Mouse (Mus musculus) heart, adult 9 months (tissue): Measurements from ENCODE around the gene H2-Oa.

Source experiments
- DNase-seq, 2 experiments: peaks; one replicate each; pipeline ENCODE4 v3.0.0; 2022; ENCODE audit warnings: low spot score in 2 of 2

The H2-Oa gene

DNA sequence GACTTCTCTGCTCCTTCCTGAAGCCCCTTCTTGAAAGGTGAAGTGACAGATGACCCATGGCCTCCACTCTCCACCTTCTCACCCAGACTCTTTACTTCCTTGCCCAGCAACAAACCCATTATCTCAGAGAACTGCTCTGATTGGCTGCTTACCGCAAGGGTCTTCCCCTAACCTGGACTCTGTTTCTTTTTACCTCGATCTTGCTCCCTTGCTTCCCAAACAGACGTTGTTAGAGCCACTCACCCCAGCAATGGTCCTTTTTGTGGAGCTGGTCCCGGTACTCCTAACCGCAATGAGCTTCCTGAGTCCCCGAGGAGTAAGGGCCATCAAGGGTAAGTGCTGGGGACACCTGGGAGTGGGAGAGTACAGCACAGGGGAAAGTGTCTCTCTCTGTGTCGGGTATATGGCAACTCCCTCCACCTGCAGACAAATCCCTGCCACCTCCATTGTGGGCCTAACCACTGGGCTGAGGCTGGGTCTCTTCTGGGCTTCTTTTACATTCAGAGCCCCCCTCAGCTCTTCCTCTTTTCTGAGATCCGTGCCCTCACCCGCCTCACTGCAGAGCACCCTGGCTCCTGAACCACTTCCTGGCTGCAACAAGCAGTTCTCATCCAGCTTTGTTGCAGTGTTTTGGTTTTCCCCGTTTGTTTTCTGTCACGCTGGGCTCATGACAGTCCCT lies at the start of gene H2-Oa:
Gene H2-Oa, plus strand, starts transcription at position 144 of the 679 bp plus-strand sequence.
- DNase-seq: no peak

DNA sequence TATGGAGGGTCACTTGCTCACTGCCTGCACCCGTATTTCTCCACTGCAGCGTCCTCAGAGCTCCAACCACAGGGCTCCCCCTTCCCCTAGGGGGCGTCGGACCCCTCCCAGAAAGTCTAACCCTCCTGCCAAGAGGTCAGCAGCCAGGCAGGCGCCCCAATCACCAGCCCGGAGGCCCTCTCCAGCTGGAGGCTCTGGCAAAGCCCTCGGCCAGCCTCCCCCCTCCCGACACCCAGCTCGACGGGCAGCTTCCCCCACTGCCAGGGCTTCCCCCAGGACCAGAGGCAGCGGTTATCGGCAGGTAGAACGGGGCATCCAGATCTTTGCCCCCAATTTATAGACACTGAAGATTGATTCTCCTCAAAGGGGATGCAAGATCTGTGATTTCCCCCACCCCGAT lies 46.2 kb upstream of the H2-Oa start:
- no peak for DNase-seq

DNA sequence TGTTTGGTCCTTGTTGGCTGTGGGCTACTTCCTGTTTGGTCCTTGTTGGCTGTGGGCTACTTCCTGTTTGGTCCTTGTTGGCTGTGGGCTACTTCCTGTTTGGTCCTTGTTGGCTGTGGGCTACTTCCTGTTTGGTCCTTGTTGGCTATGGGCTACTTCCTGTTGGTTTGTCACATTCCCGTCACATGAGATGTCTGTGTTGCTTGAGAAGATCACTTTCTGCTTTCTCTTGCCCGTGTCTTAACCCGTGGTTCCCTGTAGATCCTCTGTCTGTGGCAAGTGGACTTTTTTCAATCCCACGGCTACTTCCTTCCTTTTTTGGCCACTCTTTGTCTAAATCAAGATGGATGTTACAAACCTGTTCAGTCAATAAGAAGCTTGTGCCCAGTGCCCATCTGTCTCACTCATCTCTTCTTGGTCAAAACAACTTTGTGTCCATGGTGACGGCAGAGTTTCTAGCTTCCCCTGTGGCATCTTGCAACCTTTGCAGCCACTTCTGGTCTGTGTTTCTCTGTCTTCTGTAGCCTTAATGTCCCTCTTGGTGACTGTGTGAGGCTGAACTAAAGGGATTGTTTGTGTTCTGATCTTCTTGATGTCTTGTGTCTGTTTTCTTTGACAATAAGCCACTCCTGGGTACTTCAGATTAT lies 44.6 kb upstream of the H2-Oa start:
- no peak for DNase-seq

DNA sequence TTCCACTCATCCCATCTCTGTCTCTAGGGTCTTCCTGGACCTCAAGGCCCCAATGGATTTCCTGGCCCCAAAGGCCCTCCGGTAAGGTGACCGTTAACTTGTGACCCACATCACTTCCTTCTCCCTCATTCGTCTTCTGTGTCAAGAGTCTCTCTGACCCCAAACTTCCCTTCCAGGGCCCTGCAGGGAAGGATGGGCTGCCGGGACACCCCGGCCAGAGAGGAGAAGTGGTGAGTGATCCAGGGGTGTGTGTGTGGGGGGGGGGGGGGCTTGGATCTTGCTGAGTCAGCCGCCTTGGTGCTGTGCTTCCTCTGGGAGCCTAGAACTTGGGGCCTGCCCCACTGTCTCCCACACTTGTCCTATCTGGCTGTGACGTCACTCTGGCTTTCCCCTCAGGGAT lies 34.9 kb upstream of the H2-Oa start:
- no peak for DNase-seq

DNA sequence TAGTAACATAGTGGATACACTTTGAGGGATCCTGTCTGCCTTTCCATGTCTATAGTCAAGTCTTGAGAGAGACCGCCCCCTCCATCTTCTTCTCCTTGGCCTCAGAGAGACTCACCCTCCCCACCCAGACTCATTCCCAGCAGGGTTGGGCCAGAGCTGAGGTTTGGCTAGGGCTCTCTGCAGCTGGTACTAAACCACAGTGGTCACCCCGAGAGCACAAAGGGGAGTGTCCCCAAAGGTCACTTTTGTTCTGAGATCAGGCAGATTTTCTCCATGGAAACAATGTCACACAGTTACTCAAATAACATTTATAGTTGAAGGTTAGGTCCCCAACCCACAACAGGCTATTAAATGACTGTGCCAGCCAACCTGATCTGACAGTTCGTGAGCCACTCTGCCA lies 23.3 kb upstream of the H2-Oa start:
- DNase-seq: no peak

DNA sequence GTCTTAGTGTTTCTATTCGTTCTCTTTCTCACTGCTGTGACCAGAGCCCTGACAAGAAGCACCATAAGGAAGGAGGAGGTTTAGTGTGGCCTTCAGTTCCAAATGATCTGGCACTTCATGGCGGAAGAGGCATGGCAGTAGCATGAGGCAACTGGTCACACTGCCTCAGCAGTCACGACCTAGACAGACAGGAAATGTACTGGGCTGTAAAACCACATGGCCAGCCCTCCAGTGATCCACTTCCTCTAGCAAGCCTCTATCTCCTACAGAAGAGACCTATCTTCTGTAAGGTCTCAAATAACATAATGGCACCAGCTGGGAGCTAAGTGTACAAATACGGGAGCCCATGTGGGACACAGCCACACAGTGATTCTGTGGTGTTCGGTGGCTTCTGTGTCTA lies 20.0 kb upstream of the H2-Oa start:
- no peak for DNase-seq

DNA sequence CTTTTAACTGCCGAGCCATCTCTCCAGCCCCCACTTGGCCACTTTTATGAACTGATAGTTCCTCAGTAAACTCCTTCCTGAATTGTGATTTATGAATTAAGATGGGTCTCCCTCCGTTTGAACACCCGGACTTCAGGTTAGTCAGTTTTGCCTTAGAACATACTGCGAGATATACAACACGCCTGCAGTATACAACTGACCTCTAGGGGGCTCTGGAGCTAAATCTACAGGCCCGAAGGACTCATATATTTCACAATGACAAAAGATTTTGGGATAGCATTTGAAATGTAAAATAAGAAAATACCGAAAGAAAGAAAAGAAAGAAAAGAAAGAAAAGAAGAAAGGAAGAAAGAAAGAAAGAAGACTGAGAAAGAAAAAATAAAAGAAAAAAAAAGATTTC lies 16.9 kb upstream of the H2-Oa start:
- DNase-seq: peak in 1 of 2 experiments; percentile 54

DNA sequence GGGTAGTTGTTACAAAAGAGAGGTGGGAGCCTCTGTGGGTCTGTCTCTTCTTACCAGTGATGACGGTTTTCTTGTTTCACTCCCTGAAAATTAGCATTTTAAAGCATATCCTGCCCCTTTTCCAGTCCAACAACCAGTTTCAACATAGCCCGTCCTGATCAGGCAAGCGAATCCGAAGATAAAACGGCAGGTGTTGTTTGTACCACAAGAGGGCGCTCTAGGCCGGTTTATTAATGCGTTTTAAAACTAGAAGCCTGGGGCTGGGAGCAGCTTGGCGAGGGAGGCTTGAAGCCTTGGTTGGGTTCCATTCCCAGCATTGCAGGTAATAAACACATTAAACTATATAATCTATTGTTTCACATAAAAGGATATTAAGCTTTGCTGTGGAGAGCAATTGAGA lies 14.6 kb upstream of the H2-Oa start:
- DNase-seq: peak; percentile 31 to 59

DNA sequence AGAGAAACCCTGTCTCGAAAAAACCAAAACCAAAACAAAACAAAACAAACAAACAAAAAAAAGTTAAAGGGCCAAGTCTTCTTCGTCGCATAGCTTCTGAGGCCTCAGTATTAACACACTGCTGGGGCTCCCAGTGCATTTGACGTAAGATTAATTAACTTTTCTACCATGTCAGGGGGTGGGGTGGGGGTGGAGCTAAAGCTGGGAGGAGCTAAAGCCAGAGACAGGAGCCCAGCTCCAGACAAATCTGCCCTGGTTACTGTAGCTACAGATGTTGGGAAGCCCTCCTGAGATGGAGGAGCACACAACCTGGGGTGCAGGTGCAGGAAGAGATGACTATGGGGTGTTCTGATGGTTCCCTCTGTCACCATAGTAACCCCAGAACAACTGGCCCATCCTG lies 14.0 kb upstream of the H2-Oa start:
- DNase-seq: no peak

DNA sequence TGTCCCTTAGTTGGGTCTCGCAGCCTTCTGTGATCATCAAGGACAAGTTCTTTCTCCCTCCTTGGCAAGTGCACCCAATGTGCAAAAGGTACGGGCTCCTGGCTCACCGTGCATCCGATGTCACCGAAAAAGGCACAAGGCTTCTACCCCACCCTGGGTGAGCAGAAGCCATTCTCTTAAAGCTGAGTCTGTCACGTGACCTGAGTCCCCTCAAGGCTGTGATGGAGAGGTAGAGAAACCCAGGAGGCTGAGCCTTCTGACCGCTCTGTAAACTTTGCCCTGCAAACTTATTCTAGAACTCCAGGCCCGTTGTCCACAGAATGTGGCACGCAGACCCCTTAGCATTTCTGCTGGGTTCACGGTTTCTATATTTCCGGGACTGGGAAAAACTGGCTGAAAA lies 13.1 kb upstream of the H2-Oa start:
- DNase-seq: no peak

DNA sequence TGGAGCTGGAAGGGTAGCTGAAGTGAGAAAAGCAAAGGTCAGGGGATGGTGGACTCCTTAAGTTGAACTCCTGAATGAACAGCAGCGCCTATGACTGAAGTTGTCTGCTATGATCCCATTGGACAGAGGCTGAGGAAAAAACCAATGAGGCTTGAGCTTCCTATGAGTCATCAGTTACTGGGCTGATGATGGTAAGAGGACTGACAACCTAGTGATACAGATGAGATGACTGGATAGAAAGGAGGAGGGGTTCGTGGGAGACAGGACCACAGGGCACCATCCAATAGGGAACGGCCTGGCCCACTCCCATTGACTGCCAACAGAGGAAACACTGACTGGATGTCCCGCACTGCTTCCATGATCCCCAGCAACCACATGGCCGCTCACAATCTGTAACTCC lies 12.5 kb upstream of the H2-Oa start:
- DNase-seq: peak; percentile 24 to 66

DNA sequence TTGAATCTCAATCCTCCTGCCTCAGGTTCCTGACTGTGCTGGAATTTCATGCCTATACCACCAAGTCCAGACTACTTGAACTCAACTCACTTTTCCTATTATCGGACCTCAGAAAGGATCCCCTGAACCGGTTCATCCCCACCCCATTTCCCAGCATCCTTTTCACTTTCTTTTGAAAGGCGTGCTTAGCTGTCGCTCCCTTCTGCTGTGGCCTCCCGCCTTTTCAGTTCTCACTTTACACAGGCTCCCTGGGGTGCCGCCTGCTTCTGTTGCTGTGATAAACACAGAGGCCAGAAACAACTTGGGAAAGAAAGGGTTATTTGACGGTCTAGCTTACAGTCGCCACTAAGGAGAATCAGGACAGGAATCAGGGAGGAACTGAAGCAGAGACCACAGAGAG lies 9.0 kb upstream of the H2-Oa start:
- DNase-seq: no peak

DNA sequence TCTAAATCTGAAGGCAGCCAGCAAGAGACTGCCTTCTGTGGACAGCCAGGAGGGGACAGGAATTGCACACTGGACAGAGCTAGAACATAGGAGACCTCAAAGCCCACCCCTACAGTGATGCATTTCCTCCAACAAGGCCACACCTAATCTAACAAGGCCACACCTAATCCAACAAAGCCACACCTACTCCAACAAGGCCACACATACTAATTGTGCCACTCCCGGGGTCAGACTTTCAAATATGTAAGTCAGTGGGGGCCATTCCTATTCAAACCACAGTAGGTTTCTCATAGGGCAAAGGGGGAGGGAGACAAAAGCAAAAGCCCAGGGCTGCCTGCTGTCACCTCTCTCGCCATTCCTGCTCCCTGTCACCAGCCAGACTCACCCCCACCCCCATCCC lies 4.8 kb upstream of the H2-Oa start:
- no peak for DNase-seq

DNA sequence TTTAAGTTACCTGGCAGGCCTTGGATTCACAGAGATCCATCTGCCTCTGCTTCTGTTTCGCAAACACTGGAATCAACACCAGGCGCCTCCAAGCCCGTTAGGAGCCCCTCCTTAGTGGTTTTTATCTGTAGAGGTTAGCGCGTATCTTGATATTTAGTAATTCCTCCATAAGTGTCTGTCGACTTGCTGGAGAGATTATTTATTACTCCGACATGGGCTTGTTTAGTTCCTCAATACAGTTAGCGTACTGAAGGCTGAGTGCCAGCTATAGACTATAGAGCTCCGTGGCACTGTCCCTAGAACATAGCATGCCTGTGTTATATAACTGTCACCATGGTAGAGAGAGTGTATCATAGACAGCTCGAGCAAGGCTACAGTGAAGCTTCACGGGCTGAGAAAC lies 4.0 kb upstream of the H2-Oa start:
- DNase-seq: no peak

DNA sequence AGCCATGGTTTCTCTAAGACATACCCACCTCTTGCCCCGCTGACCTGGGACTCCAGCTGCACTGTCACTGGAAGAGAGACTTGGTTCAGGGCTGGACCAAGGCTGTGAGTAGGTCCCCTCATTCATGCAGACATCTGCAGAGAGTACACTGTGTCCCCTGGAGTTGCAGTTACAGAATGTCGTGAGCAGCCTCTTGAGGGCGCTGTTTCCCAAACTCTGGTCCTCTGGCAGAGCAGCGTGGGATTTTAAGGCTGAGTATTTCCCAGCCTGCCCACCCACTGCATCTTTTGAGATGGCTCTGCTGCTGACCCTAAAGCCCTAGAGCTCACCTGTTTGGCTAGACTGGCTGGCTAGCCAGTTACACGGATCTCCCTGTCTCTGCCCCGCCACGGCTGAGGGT lies 1.2 kb upstream of the H2-Oa start:
- DNase-seq: no peak

DNA sequence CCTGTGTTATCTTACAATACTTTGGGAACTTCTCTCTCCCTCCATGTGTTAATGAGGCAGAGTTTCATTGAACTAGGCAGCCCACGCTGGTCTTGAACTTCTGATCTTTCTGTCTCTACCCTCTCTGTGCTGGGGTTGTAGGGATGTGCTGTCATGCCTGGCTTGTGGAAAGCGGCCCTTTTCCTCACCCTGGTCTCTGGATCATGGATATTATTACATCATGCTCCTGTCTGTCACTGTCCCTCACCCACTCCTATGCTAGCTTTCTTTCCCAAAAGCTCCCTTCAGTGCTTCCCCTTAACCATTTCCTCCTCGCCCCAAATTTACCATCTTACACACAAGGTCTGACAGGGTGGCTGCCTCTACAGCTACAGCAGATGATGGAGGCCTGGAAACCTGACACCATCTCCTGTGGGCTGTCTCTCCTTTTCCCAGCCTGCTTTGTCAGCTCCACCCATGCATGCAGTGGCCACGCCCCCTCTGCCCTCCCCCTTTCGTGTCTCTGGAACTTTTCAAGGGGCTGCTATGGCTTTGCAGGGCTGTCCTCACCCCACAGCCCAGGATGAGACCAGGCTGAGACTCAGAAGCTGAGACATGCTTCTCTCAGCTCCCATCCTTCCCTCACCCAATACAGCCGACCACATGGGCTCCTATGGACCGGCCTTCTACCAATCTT lies 1.2 kb downstream of the H2-Oa start:
- no peak for DNase-seq

DNA sequence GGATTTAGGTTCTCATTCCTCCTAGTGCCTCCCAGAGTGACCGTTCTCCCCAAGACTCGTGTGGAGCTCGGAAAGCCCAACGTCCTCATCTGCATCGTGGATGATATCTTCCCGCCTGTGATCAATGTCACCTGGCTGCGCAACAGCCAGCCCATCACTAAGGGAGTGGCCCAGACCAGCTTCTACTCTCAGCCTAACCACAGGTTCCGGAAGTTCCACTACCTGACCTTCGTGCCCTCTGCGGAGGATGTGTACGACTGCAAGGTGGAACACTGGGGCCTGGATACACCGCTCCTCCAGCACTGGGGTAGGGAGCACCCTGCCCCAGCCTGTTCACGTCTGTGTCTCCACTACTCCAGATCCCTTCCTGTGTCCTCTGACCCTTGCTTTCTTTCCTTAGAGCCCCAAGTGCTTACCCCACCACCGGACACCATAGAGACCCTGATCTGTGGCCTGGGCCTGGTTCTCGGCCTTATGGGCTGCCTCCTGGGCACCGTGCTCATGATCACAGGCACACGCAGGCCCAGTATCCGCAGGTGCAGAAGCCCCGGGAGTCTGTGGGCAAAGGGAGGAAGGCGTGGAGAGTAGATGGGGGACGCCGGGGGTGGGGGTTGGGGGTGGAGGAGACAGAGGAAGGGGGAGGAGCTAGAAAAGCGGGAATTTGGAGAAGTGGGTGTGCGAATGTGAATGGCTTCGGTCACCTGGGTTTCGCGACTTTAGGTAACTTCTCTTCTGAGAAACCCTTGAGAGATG lies 2.3 kb downstream of the H2-Oa start:
- no peak for DNase-seq

DNA sequence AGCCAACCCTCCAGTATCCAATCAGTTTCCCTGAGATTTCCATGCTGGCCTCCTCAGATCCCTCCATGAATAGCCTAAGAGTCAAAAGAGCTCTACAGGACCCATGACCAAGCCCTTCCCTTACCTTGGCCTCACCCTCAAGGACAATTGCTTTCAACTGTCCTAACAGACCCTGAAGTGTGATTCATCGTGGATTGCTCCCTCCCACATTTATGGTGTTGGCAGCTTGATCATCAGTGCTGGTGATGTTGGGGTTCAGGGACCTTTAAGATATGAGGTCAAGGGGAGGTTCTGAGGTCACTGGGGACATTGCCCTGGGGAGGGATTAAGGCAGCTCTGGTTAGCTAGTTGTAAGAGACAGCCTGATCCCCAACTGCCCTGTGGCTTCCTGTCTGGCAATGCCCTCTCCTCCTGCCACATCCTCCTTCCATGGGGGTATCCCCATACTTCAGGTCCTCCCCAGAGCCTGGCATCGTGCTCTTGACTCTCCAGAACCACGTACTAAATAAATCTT lies 4.4 kb downstream of the H2-Oa start:
- DNase-seq: no peak

DNA sequence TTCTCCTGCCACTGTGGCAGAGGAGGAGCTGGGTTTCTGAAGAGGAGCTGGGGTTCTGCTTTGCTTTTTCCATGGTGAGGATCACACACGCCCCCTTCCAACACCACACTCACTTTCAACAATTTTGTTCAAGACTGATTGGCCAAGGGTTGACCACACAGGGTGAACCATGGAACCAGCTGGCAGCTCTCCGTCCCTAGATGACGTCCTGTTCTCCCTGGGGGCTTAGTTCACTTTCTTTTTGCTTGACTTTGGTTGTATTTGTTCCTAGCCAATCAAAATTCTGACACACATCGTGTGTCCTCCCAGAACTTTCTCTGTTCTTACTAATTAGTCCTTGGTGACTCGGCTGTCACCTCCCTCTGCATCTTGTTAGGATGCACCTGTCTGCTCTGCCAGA lies 5.1 kb downstream of the H2-Oa start:
- DNase-seq: no peak

DNA sequence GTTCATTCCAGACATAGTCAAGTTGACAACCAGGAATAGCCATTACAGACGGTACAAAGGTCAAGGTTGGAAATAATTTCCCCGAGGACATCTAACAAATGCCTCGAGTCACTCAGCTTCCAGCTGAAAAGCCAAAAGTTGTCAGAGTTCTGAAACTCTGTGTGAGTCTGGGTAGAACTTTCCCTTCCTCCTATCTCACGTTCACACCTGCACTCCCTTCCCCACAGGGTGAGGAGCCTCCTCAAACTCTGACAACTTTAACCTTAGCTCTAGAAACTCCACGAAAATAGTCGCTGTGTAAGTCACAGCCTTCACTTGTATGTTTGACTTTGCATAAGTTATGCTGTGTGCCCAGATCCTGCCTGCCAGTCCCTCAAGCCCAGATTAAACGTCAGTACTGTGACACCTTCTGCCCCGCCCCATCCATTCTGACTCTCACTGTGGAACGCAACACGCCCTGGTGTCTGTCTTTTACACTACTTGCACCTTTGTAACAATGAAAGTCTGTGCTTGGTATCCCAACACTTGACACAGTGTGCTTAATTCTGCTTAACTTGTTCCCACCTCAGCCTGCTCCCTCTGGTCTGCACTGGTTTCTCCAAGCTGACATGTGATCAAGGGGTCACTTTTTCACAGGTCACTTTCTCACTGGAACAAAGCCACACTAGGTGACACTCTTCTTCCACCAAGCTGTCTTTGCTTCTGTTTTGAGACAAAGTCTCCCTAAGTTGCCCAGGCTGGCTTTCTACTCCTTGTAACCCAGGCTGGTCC lies 6.8 kb downstream of the H2-Oa start:
- DNase-seq: no peak

DNA sequence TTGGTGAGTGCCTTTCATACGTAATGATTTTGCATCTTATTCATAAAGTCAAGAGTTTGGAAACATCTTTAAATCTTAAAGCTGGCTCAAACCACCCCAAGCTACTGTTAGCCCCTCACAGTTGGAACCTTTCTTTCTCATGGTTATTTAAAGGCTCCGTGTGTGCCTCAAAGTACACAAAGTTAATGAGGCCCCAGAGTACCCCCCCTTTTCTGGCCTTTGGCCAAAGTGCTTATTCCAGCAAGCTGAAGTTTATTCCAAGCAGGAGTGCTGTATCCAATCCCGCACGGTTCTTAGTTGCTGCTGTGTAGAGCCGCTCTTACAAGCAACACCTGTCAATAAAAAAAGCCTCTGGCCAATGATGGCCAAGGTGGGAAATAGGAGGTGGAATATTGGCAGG lies 7.4 kb downstream of the H2-Oa start:
- no peak for DNase-seq

DNA sequence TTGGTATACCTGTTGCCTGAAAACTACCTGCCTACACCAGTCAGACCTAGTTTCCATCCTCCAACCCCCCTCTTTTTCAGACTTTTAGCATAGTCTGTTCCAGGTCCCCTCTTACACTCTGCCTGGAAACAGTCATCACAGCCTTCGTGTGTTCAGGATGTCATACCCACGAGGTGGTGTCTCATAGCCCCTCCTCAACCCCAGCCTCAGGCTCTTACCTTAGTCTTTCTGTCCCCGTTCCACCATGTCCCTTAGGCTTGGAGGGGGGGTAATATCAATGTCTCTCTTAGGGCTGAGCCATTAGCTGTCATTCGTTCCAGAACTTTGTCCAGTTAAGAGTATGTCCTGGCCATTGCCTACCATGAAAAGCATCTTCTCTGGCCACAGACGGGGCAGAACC lies 9.0 kb downstream of the H2-Oa start:
- DNase-seq: no peak
